Mouse (Mus musculus): Measurements from ENCODE around the gene Lclat1. TPM values are rescaled to one million over a fixed set of nuclear protein-coding genes. Genes with fewer than 3 reads are reported as not detected.
"Not testable (repeated sequence)": the region's sequence is repeated elsewhere in the genome, so short reads cannot be mapped to it uniquely, and the experiment has no call there.

The Lclat1 gene
- polyA plus RNA-seq, 1 experiment = not detected

- no peak for TF ChIP-seq GATA1 (IDR thresholded peaks at IDR 0.05; ENCODE audit: low read length)
- TF ChIP-seq TAL1 (IDR thresholded peaks at IDR 0.05; ENCODE audit: low read length) = no peak
- no peaks in the 10 kb centered on the region for H3K36me3 ChIP-seq (ENCODE audit: control insufficient read depth)
- no peaks in the 10 kb centered on the region for H3K27me3 ChIP-seq (ENCODE audit: control insufficient read depth)
- H3K9me3 ChIP-seq (ENCODE audit: control insufficient read depth, low read length) = no peaks in the 10 kb centered on the region
- no peaks in the 10 kb centered on the region for H3K4me1 ChIP-seq (ENCODE audit: control insufficient read depth)
- no peak overlapping the region for H3K4me3 ChIP-seq (replicated peaks)
Observed at GRCm38 (mm10) chr17:73262558-73262957, 154.8 kb downstream of the Lclat1 start.

DNA sequence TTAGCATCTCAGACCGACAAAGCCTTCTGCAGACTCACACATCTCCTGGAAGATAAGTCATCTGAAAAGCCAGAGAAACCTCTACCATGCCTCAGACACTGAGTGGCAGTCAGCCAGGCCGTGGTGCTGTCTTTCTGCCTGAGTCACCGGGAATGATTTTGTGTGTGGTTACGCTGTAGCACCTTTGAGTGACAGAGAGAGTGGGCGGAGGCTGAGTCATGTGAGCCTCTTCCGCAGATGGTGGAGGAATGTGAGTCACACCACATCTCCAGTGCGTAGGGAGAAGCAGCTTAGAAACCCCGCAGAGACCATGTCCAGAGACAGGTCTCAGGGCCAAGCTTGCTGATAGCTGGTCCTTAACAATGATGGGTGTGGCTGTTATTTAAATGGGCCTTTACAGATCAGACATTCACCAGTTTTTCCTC, 155.3 kb downstream of the Lclat1 start:
- Histone ChIP-seq H3K27me3 (ENCODE audit: control insufficient read depth) (no peaks in the 10 kb centered on the region), H3K4me1 (ENCODE audit: control insufficient read depth) (no peaks in the 10 kb centered on the region), H3K4me3 (replicated peaks) (no peak overlapping the region), H3K9me3 (ENCODE audit: control insufficient read depth, low read length) (peaks cover 2% of the 10 kb centered on the region; the same call in 1 of the 2 replicates), H3K36me3 (ENCODE audit: control insufficient read depth) (no peaks in the 10 kb centered on the region)
- TF ChIP-seq GATA1 (IDR thresholded peaks at IDR 0.05; ENCODE audit: low read length) = no peak
- TF ChIP-seq TAL1 (IDR thresholded peaks at IDR 0.05; ENCODE audit: low read length) = no peak

DNA sequence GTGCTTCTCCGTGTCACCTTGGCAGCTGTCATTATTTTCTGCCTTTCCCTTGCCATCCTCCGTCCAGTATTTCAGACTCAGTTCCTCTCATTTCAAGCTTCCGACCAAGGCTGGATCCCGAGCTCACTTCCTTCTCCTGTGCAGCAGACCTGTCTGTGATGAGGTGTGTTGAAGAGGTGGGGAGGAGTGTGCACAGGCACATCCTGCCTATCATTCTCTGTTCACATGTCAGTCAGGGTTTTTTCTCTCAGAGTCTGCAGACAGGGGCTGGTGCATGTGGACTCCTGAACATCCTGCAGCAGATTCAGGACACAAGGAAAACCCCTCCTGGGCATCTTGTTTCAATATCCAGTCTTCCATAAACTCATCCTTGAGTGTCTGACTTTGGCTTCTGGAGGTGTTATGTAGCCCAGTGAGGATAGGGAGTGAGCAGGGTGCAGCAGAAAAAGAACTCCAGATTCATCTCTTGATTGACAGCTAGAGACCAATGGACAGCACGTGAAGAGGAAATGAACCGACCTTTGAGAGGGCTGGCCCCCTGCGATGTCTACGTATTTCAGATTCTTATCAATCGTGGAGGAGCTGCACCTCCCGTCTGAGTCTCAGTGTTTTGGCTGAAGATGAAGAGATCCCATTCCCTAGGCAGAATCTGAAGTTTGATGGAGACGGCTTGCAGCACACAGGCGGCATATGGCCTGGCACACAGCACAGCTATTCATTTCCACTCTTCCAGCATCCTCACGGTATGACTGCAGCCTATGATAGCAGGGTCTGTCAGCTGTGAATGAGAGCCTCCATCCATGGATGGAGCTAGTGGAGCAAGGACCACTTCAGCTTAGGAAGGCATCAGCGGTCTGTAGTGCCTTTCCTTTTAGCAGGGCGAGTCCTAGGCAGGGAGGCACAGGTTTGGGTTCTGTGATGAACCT, 163.3 kb downstream of the Lclat1 start:
- H3K4me3 ChIP-seq (replicated peaks) = no peak overlapping the region
- TF ChIP-seq GATA1 (IDR thresholded peaks at IDR 0.05; ENCODE audit: low read length) = no peak
- no peak for TF ChIP-seq TAL1 (IDR thresholded peaks at IDR 0.05; ENCODE audit: low read length)
- no peaks in the 10 kb centered on the region for H3K36me3 ChIP-seq (ENCODE audit: control insufficient read depth)
- peaks cover 3% of the 10 kb centered on the region; the same call in 1 of the 2 replicates for H3K9me3 ChIP-seq (ENCODE audit: control insufficient read depth, low read length)
- no peaks in the 10 kb centered on the region for H3K4me1 ChIP-seq (ENCODE audit: control insufficient read depth)
- H3K27me3 ChIP-seq (ENCODE audit: control insufficient read depth) = no peaks in the 10 kb centered on the region

GRCm38 (mm10) chr17:73271797-73272600, 164.2 kb downstream of the Lclat1 start:
- TF ChIP-seq GATA1 (IDR thresholded peaks at IDR 0.05; ENCODE audit: low read length) (no peak), TAL1 (IDR thresholded peaks at IDR 0.05; ENCODE audit: low read length) (no peak)
- no peaks in the 10 kb centered on the region for H3K27me3 ChIP-seq (ENCODE audit: control insufficient read depth)
- H3K4me1 ChIP-seq (ENCODE audit: control insufficient read depth) = no peaks in the 10 kb centered on the region
- H3K36me3 ChIP-seq (ENCODE audit: control insufficient read depth) = no peaks in the 10 kb centered on the region
- H3K9me3 ChIP-seq (ENCODE audit: control insufficient read depth, low read length) = peaks cover 3% of the 10 kb centered on the region; the same call in 1 of the 2 replicates
- H3K4me3 ChIP-seq (replicated peaks) = no peak overlapping the region

- Histone ChIP-seq H3K36me3 (ENCODE audit: control insufficient read depth) (no peaks in the 10 kb centered on the region), H3K27me3 (ENCODE audit: control insufficient read depth) (no peaks in the 10 kb centered on the region), H3K4me1 (ENCODE audit: control insufficient read depth) (no peaks in the 10 kb centered on the region), H3K9me3 (ENCODE audit: control insufficient read depth, low read length) (no peaks in the 10 kb centered on the region), H3K4me3 (replicated peaks) (no peak overlapping the region)
- TF ChIP-seq TAL1 (IDR thresholded peaks at IDR 0.05; ENCODE audit: low read length) = no peak
Observed at GRCm38 (mm10) chr17:73273809-73274208, 166.0 kb downstream of the Lclat1 start.

- Histone ChIP-seq H3K9me3 (ENCODE audit: control insufficient read depth, low read length) (no peaks in the 10 kb centered on the region), H3K4me3 (replicated peaks) (no peak overlapping the region)
- TF ChIP-seq TAL1 (IDR thresholded peaks at IDR 0.05; ENCODE audit: low read length) = no peak
- TF ChIP-seq GATA1 (IDR thresholded peaks at IDR 0.05; ENCODE audit: low read length) = no peak
Observed at GRCm38 (mm10) chr17:73275066-73275465, 167.3 kb downstream of the Lclat1 start.

DNA sequence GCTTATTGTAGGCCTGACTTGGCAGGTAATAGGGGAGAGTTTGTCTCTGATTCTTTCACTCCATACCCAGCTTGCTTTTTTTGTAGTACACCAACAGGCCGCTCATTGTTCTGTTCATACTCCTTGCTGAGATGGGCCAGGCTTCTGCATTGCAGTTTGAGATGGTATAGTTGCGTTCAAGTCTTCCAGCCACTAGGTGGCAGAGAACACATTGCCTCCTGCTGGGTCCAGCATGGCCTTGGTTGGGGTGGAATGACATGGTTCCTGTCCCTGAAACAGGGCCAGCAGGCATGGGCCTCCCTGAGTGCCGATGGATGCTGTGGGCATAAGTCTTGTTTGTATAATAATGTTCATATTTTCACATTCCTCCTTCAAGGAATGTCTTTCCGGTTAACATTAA, 170.0 kb downstream of the Lclat1 start:
- Histone ChIP-seq H3K36me3 (ENCODE audit: control insufficient read depth) (no peaks in the 10 kb centered on the region), H3K4me1 (ENCODE audit: control insufficient read depth) (no peaks in the 10 kb centered on the region), H3K4me3 (replicated peaks) (no peak overlapping the region), H3K27me3 (ENCODE audit: control insufficient read depth) (no peaks in the 10 kb centered on the region), H3K9me3 (ENCODE audit: control insufficient read depth, low read length) (no peaks in the 10 kb centered on the region)
- TF ChIP-seq TAL1 (IDR thresholded peaks at IDR 0.05; ENCODE audit: low read length) (no peak), GATA1 (IDR thresholded peaks at IDR 0.05; ENCODE audit: low read length) (no peak)

More at GRCm38 (mm10) chr17:73275066-73275465, 167.3 kb downstream of the Lclat1 start:
- no peaks in the 10 kb centered on the region for H3K36me3 ChIP-seq (ENCODE audit: control insufficient read depth)
- H3K27me3 ChIP-seq (ENCODE audit: control insufficient read depth) = no peaks in the 10 kb centered on the region
- H3K4me1 ChIP-seq (ENCODE audit: control insufficient read depth) = no peaks in the 10 kb centered on the region

DNA sequence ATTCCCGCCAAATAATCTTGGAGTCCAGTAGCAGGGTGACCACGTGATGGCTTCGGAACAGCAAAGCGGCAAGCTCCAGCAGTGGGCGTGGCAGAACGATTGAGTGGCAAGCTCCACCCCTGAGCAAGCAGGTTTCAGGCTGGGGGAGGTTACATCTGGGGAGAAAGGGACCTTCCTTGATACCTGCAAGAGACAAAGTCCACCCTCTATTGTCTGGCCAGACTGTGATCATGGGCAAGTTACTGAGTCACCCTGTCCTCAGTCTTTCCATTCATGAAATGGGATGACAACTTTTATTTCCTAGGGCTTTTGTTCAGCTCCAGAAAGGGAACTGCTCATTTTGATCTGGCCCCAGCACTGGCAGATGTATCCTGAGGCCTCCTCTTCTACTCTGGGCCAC, 174.9 kb downstream of the Lclat1 start:
- H3K27me3 ChIP-seq (ENCODE audit: control insufficient read depth); H3K4me1 ChIP-seq (ENCODE audit: control insufficient read depth); H3K9me3 ChIP-seq (ENCODE audit: control insufficient read depth, low read length): not testable (repeated sequence)

GRCm38 (mm10) chr17:73284301-73284700, 176.5 kb downstream of the Lclat1 start:
- Histone ChIP-seq H3K36me3 (ENCODE audit: control insufficient read depth) (no peaks in the 10 kb centered on the region), H3K4me1 (ENCODE audit: control insufficient read depth) (no peaks in the 10 kb centered on the region), H3K9me3 (ENCODE audit: control insufficient read depth, low read length) (no peaks in the 10 kb centered on the region), H3K4me3 (replicated peaks) (no peak overlapping the region), H3K27me3 (ENCODE audit: control insufficient read depth) (no peaks in the 10 kb centered on the region)
- TF ChIP-seq GATA1 (IDR thresholded peaks at IDR 0.05; ENCODE audit: low read length) (no peak), TAL1 (IDR thresholded peaks at IDR 0.05; ENCODE audit: low read length) (no peak)

More for the DNA sequence above, 174.9 kb downstream of the Lclat1 start:
- not testable (repeated sequence) for H3K36me3 ChIP-seq (ENCODE audit: control insufficient read depth); H3K4me3 ChIP-seq (replicated peaks)

Other genes starting within 250 kb of the Lclat1 start
- gene Lbh, start 189.7 kb upstream of the Lclat1 start, polyA plus RNA-seq (2012) = 0.06 and 0.10 TPM in 2 replicates